Mouse (Mus musculus): ENCODE data around the gene Apba2. TPM values are rescaled to one million over a fixed set of nuclear protein-coding genes. Genes with fewer than 3 reads are reported as not detected.

Apba2 gene
- polyA plus RNA-seq, 1 experiment: 2.3 TPM

DNA sequence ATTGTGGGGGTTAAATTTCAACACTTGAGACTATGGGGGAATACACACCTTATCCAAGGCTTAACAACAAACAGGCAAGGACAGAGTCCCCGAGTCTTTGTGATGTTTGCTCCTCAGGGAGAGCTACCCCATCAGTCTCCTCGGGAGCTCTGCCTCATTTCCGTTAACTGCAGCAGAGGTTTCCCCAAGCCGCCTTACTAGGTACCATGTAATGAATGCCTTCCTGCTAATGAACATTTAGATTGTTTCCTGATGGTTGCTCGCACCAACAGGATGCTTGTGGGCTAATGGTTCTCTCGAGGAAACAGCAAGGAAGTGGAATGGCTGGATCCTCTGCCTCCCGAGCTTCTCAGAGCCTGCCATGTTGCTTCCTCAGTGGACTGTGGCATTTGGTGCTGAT, 155.3 kb downstream of the Apba2 start:
- no peak for DNase-seq (ENCODE audit: low spot score)

DNA sequence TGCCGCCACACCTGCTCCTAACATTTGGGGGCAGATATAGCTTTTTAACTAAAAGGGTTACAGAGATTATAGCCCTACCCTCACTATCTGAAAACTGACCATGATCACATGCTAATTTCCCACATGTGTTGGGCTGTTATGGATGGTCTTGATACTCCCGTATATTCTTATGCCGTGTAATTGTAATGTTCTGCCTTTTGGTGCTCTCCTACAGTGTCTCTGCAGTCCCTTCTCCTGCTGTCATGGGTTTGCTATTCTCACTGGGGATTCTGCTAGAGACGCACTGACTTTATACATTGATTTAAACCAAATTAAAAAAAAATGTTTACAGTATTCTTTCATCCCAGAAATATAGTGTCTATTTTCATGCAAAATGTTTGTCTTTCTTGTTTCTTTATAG, 157.4 kb downstream of the Apba2 start:
- DNase-seq (ENCODE audit: low spot score): no peak

GRCm38 (mm10) chr7:64659328-64659727, 157.8 kb downstream of the Apba2 start:
- no peak for DNase-seq (ENCODE audit: low spot score)

GRCm38 (mm10) chr7:64662506-64662905, 161.0 kb downstream of the Apba2 start:
- no peak for DNase-seq (ENCODE audit: low spot score)

- DNase-seq (ENCODE audit: low spot score): no peak
Measured at GRCm38 (mm10) chr7:64663600-64663999, 162.1 kb downstream of the Apba2 start.

GRCm38 (mm10) chr7:64665120-64665519, 163.6 kb downstream of the Apba2 start:
- no peak for DNase-seq (ENCODE audit: low spot score)

GRCm38 (mm10) chr7:64665716-64666298, 164.3 kb downstream of the Apba2 start:
- DNase-seq (ENCODE audit: low spot score): no peak

DNA sequence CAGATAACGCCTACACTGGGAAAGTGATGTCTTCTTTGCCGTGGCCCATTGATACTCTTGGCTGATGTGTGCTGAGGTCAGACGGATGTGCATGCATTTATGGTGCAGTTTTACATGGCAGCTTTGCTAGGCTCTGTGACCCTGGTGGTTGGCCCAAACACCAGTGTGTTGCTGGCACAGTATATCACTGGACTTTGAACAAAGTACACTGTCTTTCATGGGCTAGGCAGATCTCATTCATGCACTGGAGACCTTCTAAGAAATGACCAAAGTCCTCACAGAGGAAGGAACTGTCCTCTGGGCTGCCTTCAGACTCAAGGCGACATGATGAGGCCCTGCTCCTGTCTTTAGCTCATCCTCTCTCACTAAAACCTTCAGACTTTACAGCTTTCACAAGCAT, 166.5 kb downstream of the Apba2 start:
- no peak for DNase-seq (ENCODE audit: low spot score)

DNA sequence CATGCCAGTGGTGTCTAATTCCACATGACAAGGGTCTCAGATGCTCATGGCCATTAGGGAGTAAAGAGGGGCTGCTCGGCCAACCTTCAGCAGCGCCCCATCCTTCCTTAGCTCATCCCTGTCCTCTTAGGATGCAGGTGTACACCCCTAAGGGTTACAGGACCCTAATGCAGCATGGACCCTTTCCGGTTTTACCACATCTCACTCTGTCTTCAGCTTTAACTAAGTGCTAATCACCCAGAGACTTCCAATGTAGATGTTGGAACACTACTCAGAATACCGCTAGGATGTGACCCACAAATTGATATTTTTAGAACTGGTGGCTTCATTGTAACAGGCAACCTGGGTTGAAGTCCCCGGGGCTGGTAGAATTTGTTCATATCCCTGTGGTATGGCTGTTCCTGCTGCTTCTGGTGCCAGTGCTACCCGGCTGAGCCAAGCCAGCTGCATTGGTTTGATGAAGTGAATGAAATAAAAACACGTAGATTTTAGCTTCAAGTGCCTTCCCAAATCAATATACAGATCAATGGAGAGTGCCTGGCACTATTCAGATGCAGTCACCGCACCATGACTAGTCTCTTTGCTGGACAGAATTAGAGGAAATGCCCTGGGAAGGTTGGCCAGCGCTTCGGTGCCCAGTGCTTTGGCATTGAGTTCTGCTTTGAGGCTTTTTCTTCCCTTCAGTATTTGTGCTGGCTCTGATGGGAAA, 178.4 kb downstream of the Apba2 start:
- DNase-seq (ENCODE audit: low spot score): no peak

DNA sequence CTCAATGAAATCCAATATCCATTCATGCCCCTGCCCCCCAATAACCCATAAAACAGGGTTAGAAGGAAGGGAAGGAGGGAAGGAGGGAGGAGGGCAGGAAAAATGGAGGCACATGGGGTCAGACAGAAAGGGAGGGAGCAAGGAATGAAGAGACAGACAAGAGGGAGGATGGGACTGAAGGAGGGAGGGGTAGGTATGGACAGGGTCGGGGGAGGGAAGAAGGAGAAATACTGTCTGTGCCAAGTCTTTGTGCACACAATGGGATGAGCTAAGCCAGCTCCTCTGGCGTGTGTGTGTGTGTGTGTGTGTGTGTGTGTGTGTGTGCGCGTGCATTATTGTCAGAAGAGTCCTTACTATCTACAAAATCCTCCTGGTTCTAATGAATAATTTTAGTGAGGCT, 183.4 kb downstream of the Apba2 start:
- no peak for DNase-seq (ENCODE audit: low spot score)

- no peak for DNase-seq (ENCODE audit: low spot score)
Measured at GRCm38 (mm10) chr7:64688115-64688817, 186.8 kb downstream of the Apba2 start.

DNA sequence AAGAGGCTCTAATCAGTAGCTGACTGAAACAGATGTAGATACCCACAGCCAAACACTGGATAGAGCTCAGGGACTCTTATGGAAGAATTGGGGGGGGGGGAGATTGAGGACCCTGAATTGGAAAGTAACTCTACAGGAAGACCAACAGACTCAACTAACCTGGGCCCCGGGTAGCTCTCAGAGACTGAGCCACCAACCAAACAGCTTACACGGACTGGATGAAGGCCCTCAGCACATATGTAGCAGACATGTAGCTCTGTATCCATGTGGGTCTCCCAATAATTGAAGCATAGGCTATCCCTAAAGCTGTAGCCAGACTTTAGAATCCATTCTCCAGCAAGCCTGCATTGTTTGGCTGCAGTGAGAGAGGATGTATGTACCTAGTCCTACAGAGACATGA, 190.3 kb downstream of the Apba2 start:
- DNase-seq (ENCODE audit: low spot score): no peak

GRCm38 (mm10) chr7:64694937-64695336, 193.4 kb downstream of the Apba2 start:
- DNase-seq (ENCODE audit: low spot score): no peak

GRCm38 (mm10) chr7:64696521-64697281, 195.2 kb downstream of the Apba2 start:
- DNase-seq (ENCODE audit: low spot score): no peak

DNA sequence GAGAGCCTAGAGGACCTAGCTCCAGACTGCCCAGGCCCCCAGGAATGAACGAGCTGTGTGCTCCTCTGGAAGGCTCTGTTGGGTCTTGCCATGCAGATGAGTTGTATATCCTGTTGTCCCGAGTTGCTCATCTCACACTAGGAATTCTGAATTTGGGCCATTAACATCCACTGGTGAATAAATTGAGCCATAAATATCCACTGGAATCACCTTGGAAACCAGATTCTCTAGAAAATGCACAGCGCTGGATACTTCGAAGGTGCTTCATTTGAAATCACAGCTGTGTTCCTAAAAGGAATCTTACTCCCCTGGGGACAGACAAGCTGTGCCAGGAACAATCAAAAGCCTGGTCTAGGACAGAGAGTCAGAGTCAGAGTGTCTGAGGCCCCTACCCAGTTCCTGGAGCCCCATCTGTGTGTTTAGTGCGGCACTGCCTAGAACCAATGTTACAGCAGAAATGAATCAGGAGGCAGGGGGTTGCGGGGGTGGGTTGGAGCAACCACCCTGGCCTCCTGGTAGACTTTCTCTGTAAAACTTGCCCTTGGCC, 196.4 kb downstream of the Apba2 start:
- no peak for DNase-seq (ENCODE audit: low spot score)

DNA sequence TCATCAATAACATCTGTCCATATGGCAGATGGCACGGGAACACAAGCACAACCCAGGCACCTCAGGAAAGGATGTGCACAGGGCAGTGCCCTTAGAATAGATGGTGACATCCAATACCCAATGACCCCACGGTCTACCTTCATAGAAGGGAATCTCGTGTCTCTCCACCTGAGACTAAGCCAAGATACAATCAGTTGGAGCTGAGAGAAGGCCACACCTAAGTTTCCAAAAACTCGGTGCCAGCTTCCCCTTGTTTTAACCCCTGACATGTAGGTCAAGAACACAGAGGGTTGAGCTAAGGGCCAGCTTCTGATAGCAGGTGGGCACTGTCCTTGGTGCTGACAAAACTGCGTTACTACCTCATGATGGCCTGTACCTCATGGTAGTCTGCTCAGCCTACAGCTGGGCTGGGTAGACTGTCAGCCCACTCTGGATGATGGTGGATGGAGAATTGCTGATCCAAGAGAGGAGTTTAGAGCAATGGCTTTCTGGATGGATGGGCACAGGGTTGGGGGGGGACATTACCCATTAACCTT, 202.6 kb downstream of the Apba2 start:
- DNase-seq (ENCODE audit: low spot score): no peak

DNA sequence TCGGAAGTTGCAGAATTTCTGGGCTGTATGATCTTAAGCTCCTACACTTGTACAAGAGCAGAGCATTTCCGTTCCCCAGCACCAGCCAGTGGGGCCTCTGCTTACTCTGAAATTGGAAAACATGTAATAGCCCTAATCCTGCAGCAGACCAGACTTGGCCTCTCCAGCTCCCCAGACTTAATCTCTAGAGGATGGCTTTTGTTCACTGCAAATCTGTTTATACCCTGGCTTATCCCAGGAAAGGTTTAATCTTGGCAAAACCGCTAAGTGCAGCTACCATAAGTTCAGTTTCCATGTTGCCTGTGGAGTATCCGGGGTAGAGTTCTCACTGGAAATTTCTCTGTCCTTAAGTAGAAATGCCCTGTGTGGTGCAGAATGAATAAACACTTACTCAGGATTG, 206.7 kb downstream of the Apba2 start:
- DNase-seq (ENCODE audit: low spot score): no peak

- DNase-seq (ENCODE audit: low spot score): no peak
Measured at GRCm38 (mm10) chr7:64709520-64710262, 208.2 kb downstream of the Apba2 start.

DNA sequence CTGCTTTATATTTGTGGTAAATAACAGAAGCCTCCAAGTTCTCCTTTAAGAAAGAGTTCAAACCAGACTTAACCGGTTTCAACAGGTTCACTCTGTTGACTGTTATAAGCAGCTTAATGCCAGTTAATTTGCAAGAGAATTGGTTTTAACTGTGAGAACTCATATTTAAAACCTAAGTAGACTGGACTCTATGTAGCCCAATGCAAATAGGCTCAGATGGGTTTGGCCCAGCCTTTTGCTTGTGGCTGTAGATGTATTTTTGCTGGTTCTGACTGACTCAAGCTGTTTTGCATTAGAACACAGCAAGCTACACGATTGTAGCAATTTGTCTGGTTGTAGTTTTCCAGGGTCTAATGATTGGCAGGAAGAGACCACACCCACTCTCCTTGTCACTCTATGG, 214.8 kb downstream of the Apba2 start:
- DNase-seq (ENCODE audit: low spot score): no peak

- DNase-seq (ENCODE audit: low spot score): no peak
Measured at GRCm38 (mm10) chr7:64723313-64723712, 221.8 kb downstream of the Apba2 start.

GRCm38 (mm10) chr7:64724409-64724808, 222.9 kb downstream of the Apba2 start:
- DNase-seq (ENCODE audit: low spot score): no peak
